Mouse (Mus musculus): Measurements from ENCODE around the gene Rerg.

The Rerg gene

DNA sequence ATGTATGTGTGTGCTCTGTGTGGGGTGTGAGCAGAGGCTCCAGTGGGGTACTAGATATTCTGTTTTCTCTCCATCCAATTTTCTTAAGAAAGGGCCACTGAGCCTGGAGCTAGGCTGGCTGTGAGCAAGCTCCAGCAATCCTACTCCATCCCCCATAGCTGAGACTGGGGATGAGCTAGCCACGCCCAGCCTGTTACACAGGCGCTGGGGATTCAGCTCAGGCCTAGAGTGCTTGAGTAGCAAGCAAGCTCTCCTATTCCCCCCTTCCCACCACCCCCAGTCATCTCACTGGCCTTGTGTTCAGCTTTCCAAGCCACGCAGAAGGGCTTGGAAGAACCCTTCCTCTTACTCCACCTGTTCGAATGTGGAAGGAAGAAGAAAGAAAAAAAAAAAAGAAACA, 7.2 kb downstream of the Rerg start:
- no peak for DNase-seq (ENCODE audit: low spot score in 2 of 2)

DNA sequence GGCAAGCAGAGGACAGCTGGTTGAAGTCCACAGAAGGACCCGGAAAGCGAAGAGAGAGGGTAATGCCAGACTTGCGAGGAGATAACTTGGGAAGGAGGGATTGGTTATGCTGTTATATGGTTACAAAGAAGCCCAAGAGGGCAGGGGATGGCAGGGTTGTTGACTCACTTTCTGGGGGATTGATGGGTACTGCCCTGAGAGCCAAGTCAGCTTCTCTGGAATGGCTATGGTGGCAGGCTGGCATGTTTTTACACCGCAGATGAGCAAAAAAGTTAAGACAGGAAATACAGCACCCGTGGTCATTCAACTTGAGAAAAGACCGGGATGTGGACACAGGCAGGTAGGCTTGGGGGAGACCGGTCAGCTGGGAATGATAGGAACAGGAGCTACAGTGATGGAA, 7.8 kb downstream of the Rerg start:
- DNase-seq (ENCODE audit: low spot score in 2 of 2) = no peak

DNA sequence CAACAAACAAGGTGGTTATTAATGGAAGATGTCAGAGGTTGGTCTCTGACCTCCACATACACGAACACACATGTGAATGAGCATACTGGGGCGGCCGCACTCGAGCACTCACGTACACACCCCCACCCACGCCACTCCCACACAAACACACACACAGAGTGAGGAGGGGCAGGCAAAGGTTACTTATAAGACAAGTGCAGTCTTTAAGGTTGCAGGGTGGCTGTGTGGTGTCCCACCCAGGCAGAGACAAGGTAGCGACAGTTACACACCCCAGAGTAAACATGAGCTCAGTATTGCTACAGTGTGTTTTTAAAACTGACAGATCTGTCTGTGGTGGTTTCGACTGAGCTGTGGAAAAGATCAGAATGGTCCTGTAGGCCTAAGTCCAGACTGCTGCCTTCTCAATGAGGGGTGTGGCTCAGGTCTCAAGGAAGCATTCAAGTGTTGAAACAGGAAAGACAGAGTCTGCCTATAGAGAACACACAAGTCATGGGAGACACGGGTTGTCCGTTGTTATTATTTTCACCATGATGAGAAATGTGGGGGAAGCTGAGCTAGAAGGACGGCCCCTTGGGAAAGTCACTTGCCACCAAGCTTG, 8.7 kb downstream of the Rerg start:
- DNase-seq (ENCODE audit: low spot score in 2 of 2) = no peak

DNA sequence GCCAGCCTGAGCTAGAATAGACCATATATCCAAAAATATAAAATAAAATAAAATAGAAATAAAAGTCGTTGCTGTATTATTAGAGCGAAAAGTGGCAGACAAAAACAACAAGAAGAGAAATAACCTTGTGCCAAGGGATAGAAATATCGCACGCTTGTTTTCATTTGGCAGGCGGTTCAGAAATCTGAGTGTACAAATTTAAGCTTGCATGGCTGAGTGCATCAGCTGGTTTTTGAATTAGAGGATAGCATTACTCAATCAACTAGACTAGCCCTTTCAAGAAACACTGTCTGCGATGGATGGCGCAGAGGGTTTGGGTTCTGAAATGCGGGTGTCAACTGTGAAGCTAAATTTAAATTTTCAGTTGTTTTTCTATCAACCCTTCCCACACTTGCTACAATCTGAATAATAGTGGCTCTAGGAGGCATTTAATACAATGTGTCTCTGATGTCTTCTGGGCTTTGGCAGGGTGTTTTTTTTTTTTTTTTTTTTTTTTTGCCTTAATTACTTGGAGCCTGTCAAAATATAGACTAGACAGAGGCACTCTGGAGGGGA, 10.8 kb downstream of the Rerg start:
- no peak for DNase-seq (ENCODE audit: low spot score in 2 of 2)

DNA sequence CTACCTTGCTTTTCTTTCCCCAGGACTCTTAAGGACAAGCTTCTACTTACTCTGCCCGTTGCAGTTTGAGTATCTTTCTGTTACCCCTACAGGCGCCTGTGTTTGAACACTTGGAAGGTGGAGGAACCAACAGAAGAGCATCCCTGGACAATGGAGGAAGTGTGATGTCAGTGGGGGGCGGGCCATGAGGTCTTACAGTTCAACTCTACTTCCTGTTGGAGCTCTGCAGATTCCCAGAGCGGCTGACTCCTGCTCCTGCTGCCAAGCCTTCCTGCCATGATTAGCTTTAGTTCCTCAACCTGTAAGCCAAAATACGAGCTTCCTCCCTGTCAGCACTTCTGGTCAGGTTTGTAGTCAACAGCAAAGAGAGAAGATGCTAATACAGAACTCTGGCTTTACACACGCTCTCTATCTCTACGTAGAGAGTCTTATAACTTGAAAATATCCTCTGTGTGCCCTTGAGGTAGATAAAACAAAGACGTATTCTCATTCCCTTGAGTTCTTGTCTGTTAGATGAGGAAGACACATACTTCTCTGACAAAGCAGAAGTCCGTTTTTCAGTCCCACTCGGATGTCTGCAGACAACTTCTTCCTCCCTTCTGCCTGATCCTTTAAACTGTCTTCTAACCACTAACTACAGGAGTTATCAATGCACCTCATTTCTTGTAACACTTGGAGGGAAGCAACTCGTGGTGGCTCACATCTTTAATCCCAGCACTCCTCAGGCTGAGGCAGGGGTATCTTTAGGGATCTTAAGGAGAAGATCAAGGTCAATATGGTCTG, 13.7 kb downstream of the Rerg start:
- DNase-seq (ENCODE audit: low spot score in 2 of 2) = no peak

DNA sequence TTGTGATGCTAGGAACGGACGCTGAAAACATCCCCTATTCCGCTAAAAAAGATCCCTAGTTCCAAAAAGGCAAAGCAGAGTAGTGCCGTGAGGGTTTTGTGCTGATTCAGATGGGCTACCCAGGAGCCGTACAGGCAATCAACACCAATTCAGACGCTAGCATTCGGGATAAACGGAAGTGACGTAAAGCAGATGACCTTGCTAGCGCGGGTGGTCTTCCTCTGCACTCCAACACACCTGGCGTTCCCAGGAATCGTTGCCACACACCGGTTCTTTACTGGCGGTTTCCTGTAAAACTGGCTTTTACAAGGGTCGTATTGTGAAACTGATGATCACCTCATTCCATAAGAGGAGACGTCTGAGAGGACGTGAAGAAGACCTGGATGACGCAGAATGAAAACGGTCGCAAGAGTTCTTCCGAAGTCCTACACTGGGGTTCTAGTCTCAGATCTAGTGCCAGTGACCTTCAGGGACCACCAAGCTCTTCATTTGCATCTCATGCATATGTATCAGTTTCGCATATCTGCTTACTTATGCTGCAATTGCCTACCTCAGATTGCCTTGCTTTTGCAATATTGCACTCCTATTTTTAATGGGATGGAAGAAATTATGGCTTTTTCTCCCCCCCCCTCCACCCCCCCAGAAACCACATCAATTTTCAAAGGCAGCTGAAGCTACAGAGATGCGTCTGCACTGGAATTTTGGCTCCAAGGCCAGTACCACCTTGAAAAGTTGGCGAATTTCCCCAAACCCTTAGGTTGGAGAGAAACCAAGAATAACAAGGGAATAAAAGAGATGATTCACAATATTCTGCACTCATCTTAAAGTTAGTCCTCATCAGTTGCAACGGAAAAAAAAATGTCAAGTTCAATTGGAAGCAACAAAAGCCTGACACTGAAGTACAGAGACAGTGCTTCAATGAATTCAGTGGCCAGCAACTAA, 14.8 kb downstream of the Rerg start:
- no peak for DNase-seq (ENCODE audit: low spot score in 2 of 2)

DNA sequence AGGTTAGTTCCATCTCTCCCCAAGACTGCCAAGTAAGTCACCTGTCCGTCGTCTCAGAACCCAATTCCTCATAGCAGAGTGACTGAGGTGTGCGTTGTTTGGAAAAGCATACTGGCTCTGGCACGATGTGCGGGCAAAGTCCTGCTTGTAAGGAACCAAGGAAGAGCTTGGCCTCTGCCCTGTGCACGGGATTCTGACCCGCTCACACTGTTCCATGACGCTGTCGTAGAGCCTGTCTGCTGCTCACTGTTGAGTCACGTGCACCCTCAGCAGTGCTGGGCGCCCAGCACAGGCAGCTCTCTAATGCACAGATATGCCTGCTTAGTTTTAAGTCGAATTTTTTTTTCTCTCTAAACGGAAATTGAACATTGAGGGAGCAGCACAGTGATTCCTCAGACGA, 17.3 kb downstream of the Rerg start:
- DNase-seq (ENCODE audit: low spot score in 2 of 2) = no peak

DNA sequence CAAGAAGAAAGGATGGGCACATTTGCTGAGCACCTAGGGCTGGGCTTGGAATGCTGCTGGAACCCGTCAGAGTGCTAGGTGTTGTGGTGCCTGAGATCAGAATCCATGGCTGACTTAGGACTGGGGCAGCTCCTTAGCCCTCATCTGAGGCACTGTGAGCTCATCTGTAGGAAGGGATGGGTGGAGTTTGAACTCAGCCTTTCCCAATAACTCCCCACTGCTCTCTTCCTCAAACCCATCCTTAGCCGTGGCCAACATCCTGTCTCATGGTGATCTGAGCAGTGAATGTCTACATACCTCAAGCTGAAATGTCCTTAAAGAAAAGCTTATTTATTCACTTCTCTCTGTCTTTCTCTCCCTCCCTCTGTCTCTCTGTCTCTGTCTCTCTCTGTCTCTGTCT, 19.3 kb downstream of the Rerg start:
- DNase-seq (ENCODE audit: low spot score in 2 of 2) = no peak

DNA sequence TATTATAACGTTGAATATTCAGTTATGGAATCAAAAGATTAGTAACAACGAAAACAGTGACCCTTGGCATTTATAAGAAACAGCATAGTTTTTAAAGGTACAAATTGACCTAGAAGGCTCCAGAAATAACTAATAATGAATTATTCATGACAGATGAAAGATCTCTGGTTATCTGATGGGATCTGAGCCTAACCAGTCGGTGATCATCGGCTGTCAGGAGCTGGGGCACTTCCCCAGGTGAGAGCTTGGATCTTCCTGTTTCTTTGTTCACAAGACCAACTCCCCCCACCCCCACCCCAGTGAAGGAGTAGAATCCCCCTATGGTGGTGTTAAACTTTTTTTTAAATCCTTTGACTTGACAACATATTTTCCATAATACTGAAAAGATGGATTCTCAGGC, 20.5 kb downstream of the Rerg start:
- no peak for DNase-seq (ENCODE audit: low spot score in 2 of 2)

DNA sequence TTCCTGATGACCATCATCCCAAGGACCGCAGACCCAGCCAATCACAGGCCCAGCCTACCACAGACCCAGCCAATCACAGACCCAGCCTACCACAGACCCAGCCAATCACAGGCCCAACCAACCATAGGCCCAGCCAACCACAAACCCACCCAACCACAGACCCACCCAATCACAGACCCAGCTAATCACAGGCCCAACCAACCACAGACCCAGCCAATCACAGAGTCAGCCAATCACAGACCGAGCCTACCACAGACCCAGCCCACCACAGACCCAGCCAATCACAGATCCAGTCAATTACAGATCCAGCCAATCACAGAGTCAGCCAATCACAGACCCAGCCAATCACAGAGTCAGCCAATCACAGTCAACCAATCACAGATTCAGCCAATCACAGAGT, 23.4 kb downstream of the Rerg start:
- no peak for DNase-seq (ENCODE audit: low spot score in 2 of 2)

DNA sequence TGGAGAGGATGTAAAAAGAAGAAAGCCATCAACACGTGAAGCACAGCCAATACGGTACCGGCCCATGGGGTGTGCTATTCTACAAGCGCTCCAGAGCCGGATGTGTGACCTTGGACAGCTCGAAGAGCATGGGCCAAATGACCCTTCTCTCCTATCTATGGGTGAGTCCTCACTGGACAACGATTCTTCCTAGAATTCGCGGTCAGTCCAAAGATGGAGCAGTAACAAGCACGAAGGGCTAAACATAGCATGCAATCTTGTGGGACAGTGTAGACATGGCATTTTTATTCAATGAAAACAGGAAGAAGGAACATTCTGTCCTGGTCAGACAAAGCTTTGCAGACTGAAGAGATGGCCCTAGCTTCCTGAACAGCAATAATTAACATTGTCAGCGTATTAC, 24.7 kb downstream of the Rerg start:
- DNase-seq (ENCODE audit: low spot score in 2 of 2) = no peak

DNA sequence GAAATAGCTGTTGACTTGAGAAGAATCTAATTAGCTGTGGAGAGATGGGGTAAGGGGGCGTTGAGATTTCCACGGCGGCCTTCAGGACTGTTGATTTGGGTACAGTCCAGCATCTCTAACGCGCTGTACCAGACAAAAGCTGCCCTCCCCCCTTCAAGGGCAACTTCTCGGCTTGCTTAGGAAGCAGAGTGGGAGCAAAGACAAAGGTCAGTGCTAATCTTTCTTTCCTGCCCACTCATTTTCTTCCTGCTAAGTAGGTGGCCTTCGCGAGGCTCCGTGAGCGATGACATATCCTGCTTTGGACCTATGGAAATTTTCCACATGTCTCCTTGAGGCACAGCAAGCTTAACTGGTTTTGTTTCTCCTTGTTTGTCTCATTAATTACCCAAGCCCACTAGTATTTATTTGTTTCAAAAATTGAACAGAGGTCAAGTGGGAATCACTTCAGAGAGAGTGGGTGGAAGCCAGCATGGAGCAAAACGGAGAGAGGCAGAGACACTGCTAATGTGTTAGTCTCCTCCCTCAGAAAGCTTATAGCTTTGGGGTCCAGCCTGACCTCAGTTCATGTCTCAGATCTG, 25.2 kb downstream of the Rerg start:
- DNase-seq (ENCODE audit: low spot score in 2 of 2) = no peak

DNA sequence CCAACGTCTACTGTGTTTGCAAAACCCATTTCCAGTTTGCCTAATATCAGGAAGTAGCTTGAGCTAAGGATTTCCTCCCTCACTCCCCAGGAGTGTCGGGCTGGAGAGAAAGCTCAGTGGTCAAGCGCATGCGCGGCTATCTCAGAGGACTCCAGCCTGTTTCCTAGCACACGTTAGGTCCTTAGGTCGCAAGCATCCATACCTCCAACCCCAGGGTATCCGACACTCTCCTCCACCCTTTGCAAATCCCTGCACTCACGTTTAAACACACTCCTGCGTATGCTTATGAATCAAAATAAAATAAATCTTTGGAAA, 25.8 kb downstream of the Rerg start:
- no peak for DNase-seq (ENCODE audit: low spot score in 2 of 2)

DNA sequence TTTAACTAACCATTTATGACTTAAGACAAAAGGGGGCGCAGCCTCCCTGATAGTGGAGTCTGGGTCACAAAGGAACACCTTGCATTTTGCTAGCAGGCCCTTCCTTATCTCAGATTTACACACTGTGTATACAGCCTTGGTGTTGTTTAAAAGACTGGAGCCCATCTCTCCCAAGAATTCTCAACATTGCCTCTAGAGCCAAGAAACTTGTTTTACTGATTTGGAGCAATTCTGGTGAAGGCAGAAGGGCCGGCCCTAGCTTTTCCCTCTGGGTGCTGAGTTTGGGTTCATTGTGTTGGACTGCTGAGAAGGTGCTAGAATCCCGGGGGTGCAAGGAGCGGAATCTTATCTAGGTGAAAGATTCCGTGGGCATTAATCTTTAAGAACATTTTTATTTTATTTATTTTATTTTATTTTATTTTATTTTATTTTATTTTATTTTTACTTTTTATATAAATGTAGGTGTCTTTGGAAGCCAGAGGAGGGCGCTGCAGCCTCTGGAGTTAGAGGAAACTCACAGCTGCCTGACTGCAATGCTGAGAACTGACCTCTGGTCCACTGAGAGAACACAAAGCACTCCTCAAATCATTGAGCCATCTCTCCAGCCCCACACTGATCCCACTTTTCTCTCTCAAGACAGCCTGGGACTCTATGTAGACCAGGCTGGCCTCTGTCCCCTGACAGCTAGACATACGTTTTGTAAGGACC, 26.3 kb downstream of the Rerg start:
- no peak for DNase-seq (ENCODE audit: low spot score in 2 of 2)

DNA sequence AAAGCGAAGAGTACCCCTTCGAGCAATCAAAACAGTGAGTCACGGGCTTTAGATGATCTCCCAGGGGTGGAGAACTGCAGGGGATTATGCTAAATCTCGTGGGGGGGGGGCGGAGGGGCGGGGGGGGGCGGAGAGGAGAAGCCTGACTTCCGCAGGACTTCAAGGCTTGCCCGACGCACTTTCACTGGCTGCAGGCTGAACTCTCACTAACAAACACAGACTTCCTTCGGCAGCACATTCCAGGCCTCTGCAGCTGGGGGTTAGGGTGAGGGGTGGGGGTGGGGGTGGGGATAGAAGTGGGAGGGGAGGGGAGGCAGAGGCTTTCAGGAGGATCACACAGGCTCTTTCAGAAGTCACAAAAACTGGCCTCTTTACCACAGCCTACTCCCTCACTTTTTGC, 27.5 kb downstream of the Rerg start:
- no peak for DNase-seq (ENCODE audit: low spot score in 2 of 2)

DNA sequence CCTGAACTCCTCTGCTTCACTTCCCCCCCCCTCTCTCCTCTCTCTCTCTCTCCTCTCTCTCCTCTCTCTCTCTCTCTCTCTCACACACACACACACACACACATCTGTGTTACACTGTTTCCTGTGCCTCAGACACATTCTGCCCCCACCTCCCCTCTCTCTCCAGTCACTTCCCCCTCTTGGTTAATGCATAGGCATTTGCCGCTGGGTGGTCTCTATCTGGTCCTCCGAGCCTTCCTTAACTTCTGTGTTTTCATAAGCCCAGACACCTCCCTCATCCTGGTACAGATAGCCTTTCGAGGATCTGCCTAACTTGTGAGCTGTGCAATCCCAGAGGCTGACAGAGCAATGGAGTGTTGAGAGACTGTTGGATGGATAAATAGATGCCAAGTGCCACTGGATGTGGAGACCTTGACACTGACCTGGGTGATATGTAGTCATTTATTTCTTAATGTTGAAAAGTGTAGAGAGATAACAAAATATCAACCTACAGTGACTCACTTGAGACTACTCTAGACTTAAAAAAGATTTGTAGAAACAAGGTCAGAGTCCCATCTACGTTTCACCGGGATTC, 29.0 kb downstream of the Rerg start:
- no peak for DNase-seq (ENCODE audit: low spot score in 2 of 2)

DNA sequence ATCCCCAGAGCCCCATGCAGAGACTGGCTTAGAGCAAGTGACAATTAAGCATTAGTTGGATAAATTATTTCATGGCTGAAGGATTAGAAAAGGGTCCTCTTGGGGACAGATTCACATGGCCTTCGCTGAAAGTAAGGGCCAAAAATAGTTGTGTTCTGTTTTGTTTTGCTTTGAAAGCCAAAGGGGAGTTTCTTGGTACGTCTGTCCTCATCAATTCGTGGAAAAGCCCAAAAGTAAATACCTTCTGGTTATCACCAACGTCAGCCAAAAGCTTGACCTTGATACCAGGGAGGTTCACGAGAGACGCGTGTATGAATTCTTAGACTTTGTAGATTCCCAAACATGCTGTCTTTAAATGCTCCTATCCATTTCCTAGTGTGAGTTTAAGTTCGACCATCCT, 31.5 kb downstream of the Rerg start:
- no peak for DNase-seq (ENCODE audit: low spot score in 2 of 2)

DNA sequence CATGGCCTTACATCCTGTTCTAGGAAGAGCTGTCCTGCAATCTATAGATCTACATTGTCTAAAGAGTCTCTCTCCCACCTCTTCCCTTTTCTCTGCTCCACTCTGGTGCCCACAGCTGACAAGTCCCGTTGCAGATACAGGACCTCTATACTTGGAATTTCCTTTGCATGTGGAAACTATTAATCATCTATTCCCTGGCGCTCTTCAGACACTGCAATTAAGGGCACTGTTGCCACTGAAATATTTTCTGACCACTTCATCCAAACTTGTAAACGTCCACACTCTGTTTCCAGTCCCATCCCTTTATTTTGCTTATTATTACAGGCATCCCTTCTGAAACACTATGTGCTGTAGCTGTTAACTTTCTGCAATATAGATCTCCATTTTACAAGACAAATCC, 31.9 kb downstream of the Rerg start:
- no peak for DNase-seq (ENCODE audit: low spot score in 2 of 2)

DNA sequence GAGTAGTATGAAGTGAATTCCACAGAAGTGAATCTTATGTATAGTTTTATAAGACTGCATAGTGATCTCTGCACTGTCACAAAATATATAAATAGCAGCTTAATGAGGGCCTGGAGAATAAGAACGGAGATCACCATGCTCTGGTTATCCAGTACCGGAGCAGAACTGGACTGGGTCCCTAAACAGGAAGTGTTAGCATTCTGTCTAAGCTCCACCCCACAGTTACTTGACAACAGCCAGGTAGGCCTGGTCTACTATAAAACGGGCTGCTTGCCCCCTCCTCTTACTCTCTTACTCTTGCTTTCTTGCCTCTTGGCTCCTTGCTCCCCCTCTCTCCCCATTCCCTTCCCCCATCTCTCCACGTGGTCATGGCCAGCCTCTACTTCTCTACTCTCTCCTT, 33.9 kb downstream of the Rerg start:
- no peak for DNase-seq (ENCODE audit: low spot score in 2 of 2)

DNA sequence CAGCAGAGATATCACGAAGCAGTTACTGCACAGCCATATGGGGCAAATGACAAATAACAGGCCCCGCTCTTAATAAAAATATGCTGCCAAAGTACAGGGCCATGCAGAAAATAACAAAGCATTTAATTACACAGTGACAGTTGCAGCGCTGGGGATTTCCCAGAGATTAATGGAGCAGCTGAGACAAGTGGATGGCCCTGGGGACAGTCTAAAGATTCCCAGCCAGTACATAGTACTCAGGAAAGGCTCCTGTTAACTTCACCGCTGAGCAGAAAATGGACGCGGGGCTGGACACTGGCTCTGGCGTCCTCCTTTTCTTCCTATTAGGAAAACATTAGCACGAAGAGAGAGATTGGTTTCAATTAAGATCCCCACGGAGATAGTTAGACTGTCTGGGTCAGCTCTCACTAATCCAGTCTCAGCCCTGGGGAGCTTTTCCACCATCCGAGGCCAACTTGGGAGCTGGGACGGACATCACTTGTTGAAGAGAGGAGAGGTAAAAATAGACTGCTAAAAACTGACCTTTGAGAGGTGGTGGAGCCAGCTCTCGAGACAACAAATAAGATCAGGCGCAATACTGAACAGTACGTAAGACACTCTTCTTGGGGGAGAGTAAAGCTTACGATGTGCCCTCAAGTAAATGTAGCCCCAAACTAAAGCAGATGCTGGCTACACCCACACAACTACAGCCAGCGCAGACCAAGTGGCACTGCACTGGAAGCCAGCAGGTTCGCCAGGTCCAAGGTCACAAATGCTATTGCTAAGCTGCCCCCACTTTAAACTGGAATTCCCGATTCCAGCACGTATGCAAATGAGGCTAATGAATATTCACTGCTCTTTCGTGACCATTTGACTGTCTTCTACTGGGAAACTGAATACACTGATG, 34.5 kb downstream of the Rerg start:
- no peak for DNase-seq (ENCODE audit: low spot score in 2 of 2)

Data from left cerebral cortex, adult 9 months (tissue).